Mouse (Mus musculus) heart, postnatal 14 days (tissue): ENCODE measurements at regions not wholly inside any gene's neighbourhood (a gene's known extent, or its start where the extent isn't known, plus 50 kb on each side); places are given as distances from the start of the nearest gene placed in this dataset.

ENCODE experiments used
- DNase-seq, 2 experiments: peaks; one replicate each; pipeline ENCODE4 v3.0.0; 2021 to 2022
- intact Hi-C: fragments of 180-260 bp; cut with DNase I; formaldehyde crosslinking; loops from one replicate; pipeline ENCODE4 v1.15.1; 2025

- intact Hi-C loops = loop anchor here (2.0 to 10.0 kb wide), 4 partner anchors 98 to 268 kb away; no protein-coding TSS in a partner anchor
- DNase-seq = no peak
Measured at GRCm38 (mm10) chr1:64222475-64222874, 100.4 kb upstream of the Klf7 start.

- no peak for DNase-seq
- intact Hi-C loops = loop anchor here (5.0 to 10.0 kb wide), 3 partner anchors 206 to 266 kb away; no protein-coding TSS in a partner anchor
Measured at GRCm38 (mm10) chr1:64220486-64220885, 98.4 kb upstream of the Klf7 start.

GRCm38 (mm10) chr1:64220040-64220439 lies 98.0 kb upstream of the Klf7 start:
- intact Hi-C loops = loop anchor here (5.0 to 10.0 kb wide), 3 partner anchors 205 to 265 kb away; no protein-coding TSS in a partner anchor

DNA sequence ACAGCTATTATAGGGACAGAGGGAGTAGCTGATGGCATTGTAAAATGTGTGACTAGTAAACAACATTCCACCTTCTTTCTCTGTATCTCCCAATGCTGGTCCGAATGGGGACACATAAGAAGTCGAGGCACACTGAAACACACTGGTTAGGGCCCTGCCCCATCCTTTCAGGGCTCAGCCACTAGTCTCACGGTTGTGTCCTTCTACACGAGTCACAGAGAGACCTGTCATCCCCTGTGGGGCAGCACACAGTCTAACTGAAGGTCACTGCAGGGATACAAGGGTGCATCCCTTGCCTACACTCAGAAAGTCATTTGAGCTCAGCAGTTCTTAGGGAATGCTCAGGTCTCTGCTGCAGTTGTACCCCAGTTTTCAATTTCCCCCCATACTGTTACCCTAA lies 93.6 kb upstream of the Klf7 start:
- intact Hi-C loops = no loop called here
- no peak for DNase-seq

More at GRCm38 (mm10) chr1:64220040-64220439, 98.0 kb upstream of the Klf7 start:
- no peak for DNase-seq

GRCm38 (mm10) chr1:64209131-64209530 lies 87.0 kb upstream of the Klf7 start:
- intact Hi-C loops = no loop called here
- no peak for DNase-seq

GRCm38 (mm10) chr1:64200387-64201023 lies 78.4 kb upstream of the Klf7 start:
- intact Hi-C loops = no loop called here
- no peak for DNase-seq

- no peak for DNase-seq
- intact Hi-C loops = loop anchor here (10.0 kb wide), 1 partner anchor 74 kb away; the partner anchor contains the start of gene Klf7
Measured at GRCm38 (mm10) chr1:64198781-64199180, 76.7 kb upstream of the Klf7 start.

GRCm38 (mm10) chr1:64198322-64198721 lies 76.2 kb upstream of the Klf7 start:
- DNase-seq = no peak
- intact Hi-C loops = loop anchor here (10.0 kb wide), 1 partner anchor 74 kb away; the partner anchor contains the start of gene Klf7

DNA sequence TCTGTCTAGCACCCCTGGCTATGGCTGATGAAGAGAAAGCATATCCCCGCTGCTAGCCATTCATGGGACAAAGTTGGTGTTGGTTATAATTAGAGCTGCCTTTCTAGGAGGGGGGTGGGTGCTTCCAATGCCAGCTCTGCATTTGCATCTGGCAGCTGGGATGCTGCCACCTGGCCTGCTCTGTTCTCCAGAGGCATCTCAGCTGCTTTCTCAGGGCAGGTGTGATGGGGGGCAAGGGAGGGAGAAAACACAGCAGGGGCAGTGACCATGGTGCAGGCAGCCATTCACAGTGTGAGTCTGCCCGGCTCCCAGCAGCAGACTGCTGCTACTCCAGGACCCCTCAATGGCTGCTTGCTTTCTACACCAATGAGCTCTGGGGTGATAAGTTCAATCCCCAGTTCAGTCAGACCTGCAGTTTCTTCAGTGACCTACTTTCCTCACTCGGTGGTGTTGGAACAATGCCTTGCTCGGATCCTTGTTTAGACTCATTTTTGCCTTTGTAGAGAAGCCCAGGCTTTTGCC lies 73.9 kb upstream of the Klf7 start:
- intact Hi-C loops = loop anchor here (10.0 kb wide), 1 partner anchor 71 kb away; the partner anchor contains the start of gene Klf7
- DNase-seq = peak; percentile 42 to 66

- DNase-seq = no peak
- intact Hi-C loops = loop anchor here (10.0 kb wide), 1 partner anchor 70 kb away; the partner anchor contains the start of gene Klf7
Measured at GRCm38 (mm10) chr1:64195294-64195693, 73.2 kb upstream of the Klf7 start.

DNA sequence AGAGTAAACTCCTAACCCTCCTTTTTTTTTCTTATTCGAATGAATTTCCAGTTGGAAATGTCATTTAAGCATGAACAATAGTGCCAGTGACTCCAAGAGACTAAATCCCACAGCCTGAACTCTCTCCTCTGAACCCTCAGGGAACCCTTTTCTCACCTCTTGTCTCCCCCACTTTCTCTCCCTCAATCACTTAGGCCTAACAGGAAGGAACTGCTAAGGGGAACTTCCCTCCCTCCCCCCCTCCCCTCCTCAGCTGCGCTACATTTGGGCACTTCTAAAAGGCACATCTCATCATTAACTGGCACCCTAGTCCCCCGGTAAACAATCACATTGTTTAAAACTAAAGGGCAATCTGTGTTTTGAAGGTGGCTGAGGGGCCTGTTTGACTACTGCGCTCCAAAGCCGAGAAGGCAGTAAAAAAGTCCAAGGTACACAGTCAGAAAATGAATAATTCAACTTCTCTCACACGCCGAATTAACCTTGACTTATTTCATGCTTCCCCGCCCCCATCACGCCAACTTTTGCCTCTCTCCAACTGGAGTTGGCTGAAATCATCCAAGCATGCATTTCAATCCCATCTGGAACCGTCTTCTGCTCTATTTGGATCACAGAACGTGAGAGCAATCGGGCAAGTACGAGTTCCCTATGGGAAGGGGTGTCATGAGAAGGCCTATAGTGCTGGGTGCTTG lies 71.2 kb upstream of the Klf7 start:
- no peak for DNase-seq
- intact Hi-C loops = loop anchor here (5.0 to 10.0 kb wide), 4 partner anchors 34 to 94 kb away; partner anchors contain the start of gene Klf7

GRCm38 (mm10) chr1:64192736-64193135 lies 70.7 kb upstream of the Klf7 start:
- no peak for DNase-seq
- intact Hi-C loops = loop anchor here (5.0 to 10.0 kb wide), 4 partner anchors 35 to 95 kb away; partner anchors contain the start of gene Klf7

DNA sequence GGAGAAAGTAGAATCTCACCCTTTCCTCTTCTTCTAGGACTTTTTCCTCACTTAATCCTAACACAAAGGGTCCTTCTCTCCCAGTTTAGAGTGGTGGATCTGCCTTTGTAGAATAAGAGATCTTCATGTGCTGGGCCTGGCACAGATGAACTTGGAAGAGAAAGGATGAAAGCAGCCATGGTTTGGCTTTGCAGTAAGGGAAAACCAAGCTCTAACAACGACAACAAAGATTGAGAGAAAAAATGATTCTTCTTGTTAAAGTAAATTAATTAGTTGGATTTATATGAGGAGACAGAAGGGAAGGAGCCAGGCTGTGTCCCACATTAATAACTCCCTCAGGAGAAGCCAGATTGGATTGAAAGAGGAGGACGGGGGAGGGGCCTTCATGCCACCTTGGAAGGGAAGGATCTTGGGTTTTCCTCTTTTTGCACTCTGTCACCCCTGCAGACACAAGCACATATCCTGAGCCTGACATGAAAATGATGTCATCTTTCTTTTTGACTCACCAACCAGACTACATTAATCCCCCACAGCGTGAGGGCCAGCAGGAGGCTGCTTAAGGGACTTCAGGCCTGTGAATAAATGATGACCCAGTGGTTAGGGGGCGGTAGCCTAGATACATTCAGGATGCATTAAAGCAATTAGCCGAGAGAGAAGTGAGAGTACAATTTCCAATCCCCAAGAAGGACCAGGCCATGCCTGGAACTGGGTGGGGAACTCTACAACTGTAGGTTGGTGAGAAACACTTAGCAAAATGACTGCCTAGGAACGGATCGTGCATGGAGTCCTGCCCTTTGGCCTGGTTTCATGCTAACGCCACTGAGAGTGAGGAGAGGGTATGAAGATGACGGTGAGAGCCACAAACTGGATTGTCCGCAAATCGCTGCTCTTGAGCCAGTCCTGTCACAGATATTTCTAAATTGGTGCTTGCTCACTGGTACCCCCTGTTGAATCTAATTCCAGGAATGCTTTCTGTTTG lies 69.4 kb upstream of the Klf7 start:
- DNase-seq = no peak
- intact Hi-C loops = loop anchor here (5.0 to 10.0 kb wide), 4 partner anchors 36 to 96 kb away; partner anchors contain the start of gene Klf7

DNA sequence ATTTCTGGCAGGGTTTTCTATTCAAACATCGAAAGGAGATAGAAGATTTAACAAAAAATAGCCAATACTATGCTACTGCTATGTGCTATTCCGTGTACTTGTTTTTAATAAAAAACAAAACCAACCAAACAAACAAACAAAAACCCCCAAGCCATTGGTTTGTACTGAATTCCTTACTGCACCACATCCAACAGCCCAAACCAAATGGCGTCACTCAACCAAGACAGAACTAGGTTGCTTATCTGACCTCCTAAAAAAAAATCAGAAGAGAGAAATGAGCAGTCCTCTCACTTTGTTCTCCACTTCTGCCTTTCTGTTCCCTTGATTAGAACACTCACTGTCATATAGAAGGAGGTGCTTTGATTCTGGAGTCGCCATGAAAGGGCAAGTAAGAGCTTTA lies 68.6 kb upstream of the Klf7 start:
- intact Hi-C loops = loop anchor here (5.0 to 10.0 kb wide), 4 partner anchors 37 to 97 kb away; partner anchors contain the start of gene Klf7
- DNase-seq = no peak

DNA sequence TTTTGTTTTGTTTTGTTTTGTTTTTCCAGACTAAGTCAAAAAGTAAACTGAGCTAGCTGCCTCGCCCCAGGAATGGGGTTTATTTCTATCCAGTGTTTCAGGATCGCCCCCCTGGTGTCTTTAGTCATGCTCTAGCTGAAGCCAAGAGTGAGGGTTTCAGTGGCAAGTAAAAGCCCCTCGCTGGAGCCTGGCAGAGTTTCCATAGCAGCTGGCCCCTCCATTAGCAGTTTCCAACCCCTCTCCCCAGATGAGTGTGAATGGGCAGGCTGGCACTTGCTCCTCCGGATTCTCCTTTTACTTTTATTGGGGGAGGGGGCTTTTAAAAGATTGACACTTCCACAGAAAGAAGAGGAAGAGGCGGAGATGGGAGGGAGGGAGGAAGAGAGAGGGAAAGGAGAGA lies 68.0 kb upstream of the Klf7 start:
- intact Hi-C loops = loop anchor here (5.0 to 10.0 kb wide), 4 partner anchors 37 to 97 kb away; partner anchors contain the start of gene Klf7
- DNase-seq = no peak

DNA sequence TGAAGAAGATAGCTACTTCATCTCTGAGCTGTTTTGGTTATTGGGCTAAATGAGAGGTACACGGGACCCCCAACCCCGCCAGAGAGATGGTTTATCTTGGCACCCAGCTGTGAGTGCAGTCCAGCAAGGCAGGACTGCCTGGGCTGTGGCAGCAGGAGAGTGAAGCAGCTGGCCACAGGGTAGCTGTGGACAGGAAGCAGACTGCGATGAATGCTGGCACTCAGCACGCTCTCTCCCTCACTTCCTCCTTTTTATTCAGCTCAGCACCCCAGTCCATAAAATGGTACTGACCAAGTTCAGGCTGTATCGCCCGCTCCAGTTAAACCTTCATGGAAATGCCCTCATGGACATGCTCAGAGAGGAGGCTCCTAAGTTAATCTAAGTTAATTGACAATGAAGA lies 67.4 kb upstream of the Klf7 start:
- intact Hi-C loops = no loop called here
- DNase-seq = peak; percentile 25 to 29

DNA sequence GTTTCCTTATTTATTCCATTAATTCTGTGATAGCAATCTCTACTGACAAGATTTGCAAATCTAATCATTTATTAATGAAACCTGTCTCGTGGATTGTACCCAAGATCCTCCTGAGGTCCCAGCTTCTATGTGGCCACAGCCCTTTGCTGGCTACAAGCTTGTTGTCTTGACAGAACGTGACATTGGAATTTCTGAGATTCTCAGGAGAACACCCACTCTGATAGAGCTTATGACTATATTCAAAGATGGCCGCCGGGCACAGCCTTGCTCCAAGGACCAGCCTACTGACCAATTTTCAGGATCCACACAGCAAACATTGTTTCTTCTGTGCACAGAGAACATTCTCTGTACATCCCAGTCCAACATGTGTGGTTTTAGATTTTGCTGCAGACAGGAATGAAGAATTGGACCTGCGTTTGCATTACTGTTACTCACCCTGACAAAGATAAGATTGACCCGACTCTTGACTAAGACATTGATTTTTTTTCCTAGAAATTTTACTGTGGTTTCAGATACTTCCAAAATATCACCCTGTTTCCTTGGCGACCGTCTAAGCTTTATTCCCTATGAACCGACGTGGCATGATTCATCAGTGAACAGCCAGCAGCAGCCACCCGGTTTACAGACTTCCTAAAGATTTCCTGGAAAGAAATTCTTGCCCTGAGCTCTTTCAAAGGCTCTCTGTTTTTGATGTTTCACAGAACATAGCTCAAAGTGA lies 65.9 kb upstream of the Klf7 start:
- intact Hi-C loops = no loop called here
- DNase-seq = no peak

DNA sequence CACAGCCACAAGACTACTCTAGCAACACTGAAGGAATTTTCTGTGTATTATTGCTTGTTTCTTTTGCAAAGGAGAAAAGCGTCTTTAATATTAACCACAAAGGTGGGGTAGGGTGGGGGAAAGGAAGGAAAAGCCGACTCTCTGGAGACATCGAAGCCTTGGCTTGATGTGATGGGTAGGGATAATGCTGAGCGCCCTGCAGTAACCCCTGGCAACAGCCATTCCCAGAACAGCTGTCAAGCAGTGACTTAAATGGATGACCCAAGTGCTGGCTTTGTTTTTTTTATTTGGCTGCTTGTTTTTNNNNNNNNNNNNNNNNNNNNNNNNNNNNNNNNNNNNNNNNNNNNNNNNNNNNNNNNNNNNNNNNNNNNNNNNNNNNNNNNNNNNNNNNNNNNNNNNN lies 51.6 kb upstream of the Klf7 start:
- no peak for DNase-seq
- intact Hi-C loops = no loop called here

GRCm38 (mm10) chr1:64172122-64172521 lies 50.0 kb upstream of the Klf7 start:
- no peak for DNase-seq
- intact Hi-C loops = no loop called here
